Comparison of ENCODE assay signal across 8 mouse cellular contexts in genomic region chr13:92740671-92741270, GRCm38 (mm10). TPM values are rescaled to one million over a fixed set of nuclear protein-coding genes. Genes with fewer than 3 reads are reported as not detected.
DNase-seq lines count a peak whose midpoint lies in the region; ATAC-seq and TF ChIP-seq lines count a peak whose summit lies in the region.

No protein-coding gene starts in this region.

- no peak overlapping the region for H3K4me2 ChIP-seq in forebrain, embryonic 11.5 days (ENCODE audit: low read depth, low read length, severe bottlenecking)
- no peak overlapping the region for H3K4me2 ChIP-seq in stomach, postnatal 0 days (replicated peaks; ENCODE audit: low read depth)

- peak; percentile 88 for TF ChIP-seq CTCF in stomach, postnatal 0 days (IDR thresholded peaks at IDR 0.05; ENCODE audit: low read depth)

- TF ChIP-seq EP300 in stomach, postnatal 0 days (optimal IDR thresholded peaks at IDR 0.05), result no peak

- H3K4me1 ChIP-seq in forebrain, embryonic 11.5 days (replicated peaks; ENCODE audit: control insufficient read depth, insufficient read depth, low read length), result no peaks in the 10 kb centered on the region
- no peaks in the 10 kb centered on the region for H3K4me1 ChIP-seq in stomach, postnatal 0 days (replicated peaks; ENCODE audit: control insufficient read depth, insufficient read depth)

- H3K4me3 ChIP-seq in forebrain, embryonic 11.5 days (ENCODE audit: low read depth, low read length), result no peak overlapping the region
- no peak overlapping the region for H3K4me3 ChIP-seq in stomach, postnatal 0 days (ENCODE audit: low read depth, low read length)

- H3K27ac ChIP-seq in forebrain, embryonic 11.5 days (ENCODE audit: low read depth, low read length), result no peak overlapping the region
- H3K27ac ChIP-seq in stomach, postnatal 0 days (replicated peaks), result no peak overlapping the region

- WGBS in forebrain, embryonic 11.5 days, result 16% methylated on average over 2 of the region's 2 CpGs
- 10% methylated on average over 2 of the region's 2 CpGs for WGBS in stomach, postnatal 0 days

- peak; percentile 27 to 77 for DNase-seq in adrenal gland, adult (ENCODE audit: inconsistent age in 2 of 2, low spot score in 1 of 2)
- no peak for DNase-seq in adrenal gland, adult 2 months
- peak; percentile 38 for DNase-seq in thymus, postnatal 14 days
- DNase-seq in thymus, postnatal 36 days, result no peak
- DNase-seq in forebrain, embryonic 11.5 days (ENCODE audit: low spot score), result peak; percentile 56
- peak; percentile 27 for DNase-seq in kidney, adult 18-20 months
- no peak for DNase-seq in stomach, postnatal 0 days (ENCODE audit: low spot score)

- no peak overlapping the region for H3K9ac ChIP-seq in forebrain, embryonic 11.5 days (ENCODE audit: low read length)
- H3K9ac ChIP-seq in stomach, postnatal 0 days (ENCODE audit: low read length), result no peak overlapping the region

- peak; percentile 57; the same call in 1 of the 2 replicates for ATAC-seq in forebrain, embryonic 11.5 days (replicated peaks; ENCODE audit: low FRiP score)
- peak; percentile 64 for ATAC-seq in megakaryocyte, adult 5-6 weeks (ENCODE audit: poor library complexity, severe bottlenecking)
- peak; percentile 72; the same call in 1 of the 2 replicates for ATAC-seq in stomach, postnatal 0 days (ENCODE audit: low FRiP score, low TSS enrichment)

- no peaks in the 10 kb centered on the region for H3K27me3 ChIP-seq in forebrain, embryonic 11.5 days (ENCODE audit: control insufficient read depth, insufficient read depth, low read length)
- H3K27me3 ChIP-seq in stomach, postnatal 0 days (ENCODE audit: control insufficient read depth, insufficient read depth, low read length), result no peaks in the 10 kb centered on the region

- H3K9me3 ChIP-seq in forebrain, embryonic 11.5 days (ENCODE audit: control insufficient read depth, low read length), result no peaks in the 10 kb centered on the region
- H3K9me3 ChIP-seq in stomach, postnatal 0 days (ENCODE audit: control insufficient read depth, low read length), result no peaks in the 10 kb centered on the region

- H3K36me3 ChIP-seq in forebrain, embryonic 11.5 days (ENCODE audit: control insufficient read depth, insufficient read depth, low read length), result no peaks in the 10 kb centered on the region
- no peaks in the 10 kb centered on the region for H3K36me3 ChIP-seq in stomach, postnatal 0 days (ENCODE audit: control insufficient read depth, insufficient read depth, low read length)

RNA-seq across cellular contexts. Expression of gene Thbs4, which starts 53.8 kb away (rescaled TPM):
- total RNA-seq in adrenal gland, adult 2 months (2021), result 1 to 10 TPM; 2.7 to 3.6 TPM
- 1.3 and 1.5 TPM in 2 replicates for polyA plus RNA-seq in adrenal gland, adult 2 months (2012; rRNA removed)
- polyA plus RNA-seq in forebrain, embryonic 11.5 days (2014; fragmentation: Nextera tagmentation; extraction: Ambion mirVana), result 1.8 and 2.0 TPM in 2 replicates
- not detected in 2 replicates for total RNA-seq in megakaryocyte, adult 5-6 weeks (2015)
- not detected in 2 replicates for total RNA-seq in megakaryocyte, adult 5-6 weeks (2017)
- 0.72 and 0.93 TPM in 2 replicates for polyA plus RNA-seq in stomach, postnatal 0 days (2015; fragmentation: Nextera tagmentation; extraction: Ambion mirVana)

Comparison
In these comparisons a context has a peak if more than half of its experiments do, and no peak if none do; other contexts are left out.
1. DNase-seq: peak in adrenal gland, adult (2 of 2), thymus, postnatal 14 days (single experiment), forebrain, embryonic 11.5 days (single experiment) and kidney, adult 18-20 months (single experiment); none in adrenal gland, adult 2 months (single experiment), thymus, postnatal 36 days (0 of 2) and stomach, postnatal 0 days (single experiment).
2. Peak in every context shown above with its lines, with median percentiles within 50 percentile points of each other: ATAC-seq.